Mouse (Mus musculus) heart, adult 10 weeks (tissue): ENCODE results near the gene Dact1. TPM values are rescaled to one million over a fixed set of nuclear protein-coding genes. Genes with fewer than 3 reads are reported as not detected.

Source experiments
- polyA plus RNA-seq: library from polyadenylated mRNA; stranded (reverse); fragments of 350-450 nt; fragmentation: Illumina TruSeq; extraction: RNeasy Lipid Tissue Mini Kit (QIAGEN cat#74804); gene quantifications from one replicate; pipeline ENCODE4 v1.2.3, GENCODE M21; 2014; ENCODE audit warnings: low read depth, low replicate concordance

Dact1 gene
- 3.7 TPM for polyA plus RNA-seq

GRCm38 (mm10) chr12:71309581-71310067 lies at the start of gene Dact1:
Gene Dact1, plus strand, starts transcription at chr12:71309884.

Other genes with a start within 250 kb of the Dact1 start
- not detected for gene Tomm20l, start 198.5 kb upstream of the Dact1 start, polyA plus RNA-seq
- 47.4 TPM for gene Timm9, start 173.2 kb upstream of the Dact1 start, polyA plus RNA-seq
- 2.8 TPM for gene 2700049A03Rik, start 173.0 kb upstream of the Dact1 start, polyA plus RNA-seq